Mouse (Mus musculus) hindbrain, postnatal 0 days (tissue): ENCODE results near the gene Entpd1. TPM values are rescaled to one million over a fixed set of nuclear protein-coding genes. Genes with fewer than 3 reads are reported as not detected.
"Not testable (repeated sequence)": the region's sequence is repeated elsewhere in the genome, so short reads cannot be mapped to it uniquely, and the experiment has no call there.

Source experiments
- ATAC-seq: fragments of 200-750 bp; cut with Nextera tagmentation; 2 replicates; pipeline ENCODE4 v1.8.0; 2017; ENCODE audit warnings: mild to moderate bottlenecking, moderate TSS enrichment, moderate library complexity
- DNase-seq: peaks from one replicate; pipeline ENCODE4 v3.0.0-alpha.2; 2015; ENCODE audit warnings: low spot score
- H3K27ac ChIP-seq: fragments of 300-500 bp; sonication (generic); 2 replicates; pipeline ENCODE4 v1.5.1; 2014; ENCODE audit warnings: mild to moderate bottlenecking
- H3K27me3 ChIP-seq: fragments of 300-500 bp; sonication (generic); 2 replicates; pipeline ENCODE4 v1.6.1; 2014; ENCODE audit warnings: low read length, mixed read lengths; ENCODE audit not compliant: insufficient read depth
- H3K36me3 ChIP-seq: fragments of 300-500 bp; sonication (generic); 2 replicates; pipeline ENCODE4 v1.6.1; 2014; ENCODE audit warnings: low read length, mixed read lengths; ENCODE audit not compliant: insufficient read depth
- H3K4me1 ChIP-seq: fragments of 300-500 bp; sonication (generic); 2 replicates; pipeline ENCODE4 v1.6.1; 2014; ENCODE audit warnings: antibody characterized with exemption, low read length, mixed read lengths; ENCODE audit not compliant: insufficient read depth
- H3K4me2 ChIP-seq: fragments of 300-500 bp; sonication (generic); 2 replicates; pipeline ENCODE4 v1.6.1; 2014; ENCODE audit warnings: low read depth, mild to moderate bottlenecking, low read length, moderate library complexity, mixed read lengths
- H3K4me3 ChIP-seq: fragments of 300-500 bp; sonication (generic); 2 replicates; pipeline ENCODE4 v1.5.1; 2014; ENCODE audit warnings: low read length
- H3K9ac ChIP-seq: fragments of 300-500 bp; sonication (generic); replicated peaks from 2 replicates; pipeline ENCODE4 v1.6.1; 2014; ENCODE audit warnings: mild to moderate bottlenecking, low read length, moderate library complexity, mixed read lengths
- H3K9me3 ChIP-seq: fragments of 300-500 bp; sonication (generic); 2 replicates; pipeline ENCODE4 v1.6.1; 2016; ENCODE audit warnings: low read length, mixed read lengths
- CTCF ChIP-seq: IDR thresholded peaks from 2 replicates; pipeline ENCODE4 v1.5.1; 2016; ENCODE audit warnings: antibody characterized with exemption, control low read depth, low read depth
- WGBS: fragments of 180-500 bp; shearing (Covaris S2); extraction: QIAGEN DNeasy Blood & Tissue Kit; methylation state at CpG from one replicate; pipeline ENCODE4 v1.1.7; 2014; 5-methylcytosine and 5-hydroxymethylcytosine counted together
- polyA plus RNA-seq: library from polyadenylated mRNA; unstranded; fragments of >200 nt; fragmentation: Nextera tagmentation; extraction: Ambion mirVana; gene quantifications from 2 replicates; pipeline ENCODE4 v1.2.1, GENCODE M21; 2015
- total RNA-seq: library from RNA; depleted of rRNA; stranded (reverse); fragments of >200 nt; gene quantifications from 2 replicates; pipeline ENCODE4 v1.2.3, GENCODE M21; 2014

The Entpd1 gene
- total and polyA plus RNA-seq, 2 experiments from 2014 or later = 6.9 to 8.2 TPM

DNA sequence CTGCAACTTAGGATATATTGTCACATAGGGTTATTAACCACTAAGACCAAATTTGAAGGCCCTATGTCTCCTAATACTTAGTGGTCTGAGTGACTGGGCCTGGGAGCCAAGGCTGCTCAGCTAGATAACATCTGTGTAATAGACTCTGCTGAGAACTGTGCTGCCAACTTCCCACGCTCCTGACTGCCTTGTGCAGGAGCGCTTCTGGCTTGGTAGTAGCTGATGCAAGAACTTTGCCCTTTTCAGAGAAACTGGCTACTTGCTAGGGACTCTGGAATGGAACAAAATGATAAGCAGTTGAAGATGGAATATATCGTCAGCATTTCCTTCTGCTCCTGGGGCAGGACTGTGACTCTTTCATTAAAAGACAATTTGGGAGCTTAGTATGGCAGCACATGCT, 16.9 kb upstream of the Entpd1 start:
- DNase-seq (no peak), ATAC-seq (no peak)
- 89% methylated on average over 3 of the region's 3 CpGs for WGBS

DNA sequence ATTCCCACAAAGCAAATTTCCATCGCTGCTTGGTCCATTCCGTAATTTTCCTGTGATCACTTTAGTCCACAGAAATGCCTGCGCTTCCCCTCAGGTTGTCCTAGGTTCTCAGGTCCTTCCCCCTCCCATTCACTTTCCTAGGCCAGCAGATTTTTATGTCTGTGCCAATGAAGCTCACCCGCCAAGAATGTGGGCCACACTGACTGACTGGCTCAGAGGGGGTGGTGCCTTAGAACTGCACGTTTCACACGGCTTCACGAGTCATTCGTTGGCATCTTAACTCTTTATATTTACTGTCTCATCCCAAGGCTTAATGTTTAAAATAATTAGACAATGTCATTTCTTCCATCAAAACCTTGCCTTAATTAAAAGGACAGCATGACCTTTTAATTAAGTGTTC, 16.3 kb upstream of the Entpd1 start:
- H3K36me3 ChIP-seq = peaks cover 6% of the 10 kb centered on the region; the same call in 1 of the 2 replicates
- H3K9ac ChIP-seq = no peak overlapping the region
- H3K9me3 ChIP-seq = no peaks in the 10 kb centered on the region
- H3K4me2 ChIP-seq = no peak overlapping the region
- TF ChIP-seq CTCF = no peak
- no peak overlapping the region for H3K27ac ChIP-seq
- ATAC-seq = no peak
- H3K4me3 ChIP-seq = no peak overlapping the region
- DNase-seq = no peak
- H3K27me3 ChIP-seq = no peaks in the 10 kb centered on the region
- WGBS = 72% methylated on average over 8 of the region's 8 CpGs
- no peaks in the 10 kb centered on the region for H3K4me1 ChIP-seq

More for the DNA sequence above, 16.9 kb upstream of the Entpd1 start:
- Histone ChIP-seq H3K36me3 (peaks cover 6% of the 10 kb centered on the region; the same call in 1 of the 2 replicates), H3K27me3 (no peaks in the 10 kb centered on the region), H3K4me3 (no peak overlapping the region), H3K27ac (no peak overlapping the region), H3K9ac (no peak overlapping the region), H3K4me2 (no peak overlapping the region), H3K9me3 (no peaks in the 10 kb centered on the region), H3K4me1 (no peaks in the 10 kb centered on the region)
- no peak for TF ChIP-seq CTCF

DNA sequence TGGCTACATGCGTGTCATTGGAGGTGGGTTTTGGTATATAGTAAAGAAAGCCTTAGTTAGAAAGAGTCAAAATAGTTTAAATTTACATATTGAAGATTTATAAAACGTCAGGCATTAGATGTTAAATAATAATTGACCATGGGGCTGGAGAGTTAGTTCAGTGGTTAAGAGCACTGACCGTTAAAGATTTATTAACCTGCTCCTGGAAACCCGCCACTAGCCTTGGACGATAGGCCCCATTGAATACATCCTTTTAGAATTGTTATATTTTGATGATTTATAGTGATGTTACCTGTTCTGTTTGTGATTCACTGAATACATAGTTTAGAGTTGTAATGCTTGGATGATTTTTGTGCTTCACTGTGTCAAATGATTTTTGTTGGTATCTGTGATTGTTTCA, 11.3 kb upstream of the Entpd1 start:
- 93% methylated on average over 5 of the region's 5 CpGs for WGBS
- not testable (repeated sequence) for H3K9me3 ChIP-seq, H3K4me3 ChIP-seq, ATAC-seq, H3K27ac ChIP-seq, H3K9ac ChIP-seq, H3K4me1 ChIP-seq, H3K4me2 ChIP-seq, DNase-seq, H3K27me3 ChIP-seq
- H3K36me3 ChIP-seq = peaks cover 21% of the 10 kb centered on the region

DNA sequence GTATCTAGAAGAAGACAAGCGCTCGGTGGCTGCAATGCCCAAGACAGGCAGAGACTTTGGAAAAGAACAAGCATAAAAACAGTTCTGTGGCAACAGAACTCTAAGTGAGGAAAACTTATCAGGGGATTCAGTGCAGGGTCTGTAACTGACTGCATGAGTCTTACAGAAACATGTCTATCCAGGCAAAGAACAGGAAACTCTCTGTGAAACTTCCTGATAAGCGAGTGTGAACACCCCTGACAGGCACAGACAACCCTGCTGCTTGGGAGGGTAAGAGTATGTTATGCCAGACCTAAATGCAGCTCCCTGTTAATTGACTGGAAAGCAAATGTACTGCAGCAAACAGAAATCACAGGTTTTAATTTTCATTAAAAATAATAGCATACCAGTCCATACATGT, 10.3 kb upstream of the Entpd1 start:
- no peaks in the 10 kb centered on the region for H3K4me1 ChIP-seq
- H3K27ac ChIP-seq = no peak overlapping the region
- H3K27me3 ChIP-seq = no peaks in the 10 kb centered on the region
- no peak overlapping the region for H3K4me3 ChIP-seq
- no peak for ATAC-seq
- TF ChIP-seq CTCF = no peak
- peaks cover 25% of the 10 kb centered on the region for H3K36me3 ChIP-seq
- 95% methylated on average over 3 of the region's 3 CpGs for whole genome bisulfite sequencing
- no peak overlapping the region for H3K9ac ChIP-seq
- no peak for DNase-seq
- H3K4me2 ChIP-seq = no peak overlapping the region
- H3K9me3 ChIP-seq = no peaks in the 10 kb centered on the region

DNA sequence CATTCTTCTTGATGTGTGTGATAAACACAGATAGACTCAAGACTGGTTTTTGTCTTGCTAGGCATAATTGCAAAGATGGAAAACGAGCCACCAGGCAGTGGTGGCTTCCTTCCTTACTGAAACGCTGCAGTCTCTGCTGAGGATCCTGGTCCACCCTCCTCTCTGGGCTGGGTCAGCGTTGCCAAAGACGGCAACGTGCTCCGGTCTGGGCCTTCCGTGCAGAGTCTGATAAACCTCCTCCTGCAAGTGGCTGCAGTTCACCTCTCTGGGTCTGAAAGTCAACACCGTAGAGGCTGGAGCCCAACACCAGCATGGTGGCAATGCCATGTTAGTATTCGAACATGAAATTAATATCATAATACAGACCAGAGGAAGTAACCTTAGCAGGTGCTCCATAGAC, 7.0 kb upstream of the Entpd1 start:
- H3K4me3 ChIP-seq = no peak overlapping the region
- DNase-seq (no peak), ATAC-seq (no peak)
- no peak overlapping the region for H3K4me2 ChIP-seq
- 97% methylated on average over 9 of the region's 9 CpGs for WGBS
- no peak overlapping the region for H3K9ac ChIP-seq
- H3K27me3 ChIP-seq = no peaks in the 10 kb centered on the region
- no peak overlapping the region for H3K27ac ChIP-seq
- no peaks in the 10 kb centered on the region for H3K9me3 ChIP-seq
- no peak for TF ChIP-seq CTCF
- no peaks in the 10 kb centered on the region for H3K4me1 ChIP-seq
- H3K36me3 ChIP-seq = peaks cover 47% of the 10 kb centered on the region

DNA sequence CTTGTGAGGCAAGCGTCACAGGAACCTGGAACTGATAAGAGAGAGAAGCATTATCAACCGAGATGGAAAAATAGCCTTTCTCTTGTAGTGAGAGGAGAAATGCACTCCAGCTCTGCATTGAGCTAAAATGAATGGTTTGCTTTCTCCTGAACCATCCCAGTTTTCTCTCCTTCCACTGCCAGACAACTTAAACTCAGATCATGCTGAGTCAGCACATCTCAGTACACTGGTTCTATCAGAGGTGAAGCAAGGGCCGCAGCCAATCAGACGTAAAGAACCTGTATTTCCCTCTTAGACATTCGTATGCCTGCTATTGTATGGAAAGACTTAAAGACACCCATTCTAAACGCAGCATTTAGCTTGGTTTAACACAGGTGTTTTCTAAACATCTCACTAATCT, 4.5 kb upstream of the Entpd1 start:
- no peak for ATAC-seq
- H3K36me3 ChIP-seq = peaks cover 42% of the 10 kb centered on the region

DNA sequence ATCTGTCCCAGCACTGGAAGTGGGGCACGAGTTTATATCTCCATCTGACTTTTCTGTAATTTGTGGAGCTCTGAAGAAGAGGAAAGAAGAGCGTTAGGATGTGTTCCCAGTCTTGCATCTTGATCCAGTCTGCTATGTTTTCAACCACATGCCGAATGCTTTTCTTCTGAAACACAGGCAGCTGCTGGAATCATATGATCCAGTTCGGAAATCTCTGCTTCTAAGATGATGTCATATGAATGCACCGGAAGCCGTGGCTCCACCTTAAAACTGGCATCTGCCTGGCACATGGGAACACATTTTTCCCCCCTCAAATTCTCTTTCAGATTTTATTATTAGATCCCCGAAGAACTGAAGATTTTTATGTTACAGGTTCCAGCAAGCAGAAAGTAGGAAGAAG, 2.6 kb downstream of the Entpd1 start:
- Histone ChIP-seq H3K27me3 (no peaks in the 10 kb centered on the region), H3K4me2 (no peak overlapping the region), H3K27ac (no peak overlapping the region), H3K4me3 (no peak overlapping the region), H3K4me1 (peaks cover 8% of the 10 kb centered on the region; the same call in 1 of the 2 replicates), H3K9me3 (no peaks in the 10 kb centered on the region), H3K36me3 (no peaks in the 10 kb centered on the region), H3K9ac (no peak overlapping the region)
- no peak for TF ChIP-seq CTCF
- WGBS = 85% methylated on average over 7 of the region's 7 CpGs
- ATAC-seq (no peak), DNase-seq (no peak)

More for the DNA sequence above, 4.5 kb upstream of the Entpd1 start:
- Histone ChIP-seq H3K9me3 (no peaks in the 10 kb centered on the region), H3K4me1 (peaks cover 8% of the 10 kb centered on the region; the same call in 1 of the 2 replicates), H3K27ac (no peak overlapping the region), H3K4me3 (no peak overlapping the region), H3K4me2 (no peak overlapping the region), H3K27me3 (no peaks in the 10 kb centered on the region), H3K9ac (no peak overlapping the region)
- 95% methylated on average over 6 of the region's 6 CpGs for WGBS
- TF ChIP-seq CTCF = no peak
- no peak for DNase-seq
